Mouse (Mus musculus) left cerebral cortex, adult 11 months (tissue): Measurements from ENCODE around the gene Fam173a.

Source experiments
- DNase-seq: peaks from one replicate; pipeline ENCODE4 v3.0.0; 2022; ENCODE audit warnings: low spot score

Fam173a gene

GRCm38 (mm10) chr17:25796951-25797369, 4.3 kb upstream of the Fam173a start, which contains the start of gene Metrn:
Metrn (minus strand) TSS chr17:25797136.
- no peak for DNase-seq

- DNase-seq, result no peak
Measured at GRCm38 (mm10) chr17:25796211-25796771, 3.6 kb upstream of the Fam173a start.

GRCm38 (mm10) chr17:25795609-25796092, 3.0 kb upstream of the Fam173a start, which contains the start of gene AC134908.4:
AC134908.4 (minus strand) TSS chr17:25795659.
- DNase-seq, result peak; percentile 83

GRCm38 (mm10) chr17:25794998-25795397, 2.3 kb upstream of the Fam173a start:
- no peak for DNase-seq

- no peak for DNase-seq
Measured at GRCm38 (mm10) chr17:25794197-25794596, 1.5 kb upstream of the Fam173a start.

- DNase-seq, result peak; percentile 71
Measured at GRCm38 (mm10) chr17:25791843-25792527, 716 bp downstream of the Fam173a start.

GRCm38 (mm10) chr17:25791320-25791842, 1.3 kb downstream of the Fam173a start:
- no peak for DNase-seq

GRCm38 (mm10) chr17:25786781-25787504, 5.8 kb downstream of the Fam173a start:
- no peak for DNase-seq

- DNase-seq, result no peak
Measured at GRCm38 (mm10) chr17:25786280-25786679, 6.4 kb downstream of the Fam173a start, which contains the start of gene Ccdc78. Ccdc78 (plus strand) TSS chr17:25786580.

GRCm38 (mm10) chr17:25785281-25785745, 7.4 kb downstream of the Fam173a start, which contains the start of gene Haghl:
Haghl (minus strand) TSS chr17:25785673.
- DNase-seq, result peak; percentile 94

- no peak for DNase-seq
Measured at GRCm38 (mm10) chr17:25783861-25784574, 8.7 kb downstream of the Fam173a start.

GRCm38 (mm10) chr17:25783086-25783485, 9.6 kb downstream of the Fam173a start:
- DNase-seq, result no peak

- no peak for DNase-seq
Measured at GRCm38 (mm10) chr17:25781339-25781738, 11.4 kb downstream of the Fam173a start.

- DNase-seq, result no peak
Measured at GRCm38 (mm10) chr17:25777948-25778347, 14.8 kb downstream of the Fam173a start.

GRCm38 (mm10) chr17:25775318-25776062, 17.2 kb downstream of the Fam173a start:
- no peak for DNase-seq

- peak; percentile 95 for DNase-seq
Measured at GRCm38 (mm10) chr17:25773549-25774120, 19.1 kb downstream of the Fam173a start, which contains the start of gene Narfl. Narfl (plus strand) TSS chr17:25773776.

- no peak for DNase-seq
Measured at GRCm38 (mm10) chr17:25769331-25769730, 23.4 kb downstream of the Fam173a start.

GRCm38 (mm10) chr17:25765886-25766285, 26.8 kb downstream of the Fam173a start:
- DNase-seq, result no peak

GRCm38 (mm10) chr17:25762591-25762990, 30.1 kb downstream of the Fam173a start:
- DNase-seq, result no peak

- no peak for DNase-seq
Measured at GRCm38 (mm10) chr17:25761561-25761970, 31.1 kb downstream of the Fam173a start.
